In the genomic region with DNA sequence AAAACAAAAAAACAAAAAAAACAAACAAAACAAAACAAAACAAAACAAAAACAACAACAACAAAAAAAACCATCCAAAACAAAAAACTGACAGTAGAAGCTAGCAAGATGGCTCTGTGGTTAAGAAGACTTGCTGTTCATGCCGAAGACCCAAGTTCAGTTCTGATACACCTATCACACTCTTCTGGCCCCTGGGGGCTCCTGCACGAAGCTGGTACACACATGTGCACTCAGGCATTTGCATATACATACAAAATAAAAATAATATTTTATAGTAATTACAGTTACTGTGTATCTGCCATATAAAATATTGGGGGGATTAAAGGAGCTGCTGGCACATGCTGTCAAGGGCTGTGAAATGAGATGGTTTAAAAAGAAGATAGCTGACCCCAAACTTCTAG, we compare ENCODE assay signal across 17 mouse cellular contexts. TPM values are rescaled to one million over a fixed set of nuclear protein-coding genes. Genes with fewer than 3 reads are reported as not detected.
DNase-seq lines count a peak whose midpoint lies in the region.
"Had no signal": no experiment of that assay in that cellular context is flagged by ENCODE, and none has a peak within 500 bp of the region (broad histone marks: within the 10 kb centered on the region; RNA-seq: fewer than 3 reads in every experiment).

No protein-coding gene starts in this region.

- peak; percentile 72 for DNase-seq in heart, adult 11 months
- no peak for DNase-seq in heart, postnatal 14 days
- peak; percentile 57 for DNase-seq in heart, embryonic 10.5 days (ENCODE audit: low spot score)
- DNase-seq in heart, postnatal 4 days: no peak
- DNase-seq: adrenal gland, adult 2 months; adrenal gland, adult 8-10 months; adrenal gland, postnatal 10 days; adrenal gland, postnatal 14 days; adrenal gland, postnatal 25 days; adrenal gland, postnatal 36 days; B cell, adult 2 months; cerebellum, adult 11 months; cerebellum, adult 11-12 months; cerebellum, adult 18-20 months had no signal

- 76% methylated on average over 2 of the region's 2 CpGs for WGBS in heart, embryonic 10.5 days

- no peaks in the 10 kb centered on the region for H3K36me3 ChIP-seq in heart, embryonic 10.5 days
- H3K36me3 ChIP-seq: G1E had no signal

- no peaks in the 10 kb centered on the region for H3K27me3 ChIP-seq in heart, embryonic 10.5 days (ENCODE audit: insufficient read depth, poor library complexity, severe bottlenecking)
- H3K27me3 ChIP-seq: CH12.LX, Patski had no signal

- intact Hi-C loops in heart, postnatal 14 days (cut with DNase I): no loop called here

- H3K4me3 ChIP-seq in heart, embryonic 10.5 days: no peak overlapping the region

- H3K27ac ChIP-seq in heart, embryonic 10.5 days: no peak overlapping the region

- H3K4me1 ChIP-seq in heart, embryonic 10.5 days: no peaks in the 10 kb centered on the region

- no peaks in the 10 kb centered on the region for H3K9me3 ChIP-seq in heart, embryonic 10.5 days
- H3K9me3 ChIP-seq: G1E had no signal

RNA-seq across cellular contexts. Expression of a gene that starts 24.3 kb away (rescaled TPM):
- total RNA-seq in heart, postnatal 14 days (2021): 1 to 10 TPM; 2.4 to 3.1 TPM
- 0.11 and 0.35 TPM in 2 replicates for polyA plus RNA-seq in heart, embryonic 10.5 days (2016; fragmentation: Nextera tagmentation; extraction: Ambion mirVana)
- total RNA-seq in heart, postnatal 4 days (2021): 1 to 10 TPM; 1.9 to 2.5 TPM

RNA-seq across cellular contexts. Expression of a gene that starts 43.9 kb away (rescaled TPM):
- 10 to 100 TPM; 36.1 to 38.6 TPM for total RNA-seq in heart, postnatal 14 days (2021)
- 47.9 and 56.7 TPM in 2 replicates for polyA plus RNA-seq in heart, embryonic 10.5 days (2016; fragmentation: Nextera tagmentation; extraction: Ambion mirVana)
- 10 to 100 TPM; 41.3 to 44.9 TPM for total RNA-seq in heart, postnatal 4 days (2021)

Comparison
In these comparisons a context has a peak if more than half of its experiments do, and no peak if none do; other contexts are left out.
1. DNase-seq: peak in heart, adult 11 months (single experiment) and heart, embryonic 10.5 days (single experiment); none in heart, postnatal 14 days (0 of 2) and heart, postnatal 4 days (single experiment).